Mouse (Mus musculus): ENCODE measurements around the gene Loxl1.
A peak's percentile ranks its signal among the peaks of the same experiment; 100 is the strongest.

Loxl1 gene

GRCm38 (mm10) chr9:58312944-58313359, at the start of gene Loxl1:
TSS of gene Loxl1 (minus strand) at chr9:58313186.
- peak; percentile 93 for DNase-seq (ENCODE audit: inconsistent ontology term)

DNA sequence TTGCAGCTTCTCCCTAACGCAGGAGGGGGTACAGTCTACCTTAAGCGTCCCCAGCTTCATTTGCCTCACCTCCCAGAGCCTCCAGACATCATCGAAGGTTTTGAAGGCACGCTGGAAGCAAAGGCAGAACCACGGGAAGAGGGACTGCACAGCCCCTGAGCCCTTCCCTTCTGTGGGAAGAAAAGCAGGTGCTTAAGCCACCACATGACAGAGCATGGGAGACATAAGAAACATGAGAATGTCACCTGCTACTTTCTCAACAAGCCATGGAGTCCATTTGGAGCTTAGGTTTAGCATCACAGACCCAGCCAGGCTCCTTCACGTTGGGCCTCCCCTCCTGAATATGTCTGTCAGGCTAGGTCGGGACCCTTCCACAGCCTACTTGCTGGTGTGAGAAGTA, 49.0 kb upstream of the Loxl1 start:
- no peak for DNase-seq (ENCODE audit: inconsistent ontology term)

DNA sequence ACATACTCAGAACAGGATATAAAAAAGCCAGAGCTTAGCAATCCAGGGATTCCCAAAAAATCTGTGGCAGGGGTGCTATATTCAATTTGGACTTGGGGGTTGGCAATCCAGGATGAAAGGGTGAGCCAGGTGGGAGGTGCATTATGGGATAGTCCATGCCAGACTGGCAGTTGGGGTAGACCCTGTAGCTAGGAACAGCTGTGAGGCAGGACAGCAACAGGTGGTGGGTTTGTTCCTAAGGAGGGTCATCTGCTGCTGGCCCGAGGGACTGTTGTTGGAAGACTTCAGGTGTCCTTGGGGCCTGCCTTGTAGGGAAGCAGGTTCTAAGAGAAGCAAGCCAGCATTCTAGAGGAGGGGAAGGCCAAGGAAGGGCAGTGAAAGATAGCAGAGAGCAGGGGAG, 48.4 kb upstream of the Loxl1 start:
- DNase-seq (ENCODE audit: inconsistent ontology term), result no peak

DNA sequence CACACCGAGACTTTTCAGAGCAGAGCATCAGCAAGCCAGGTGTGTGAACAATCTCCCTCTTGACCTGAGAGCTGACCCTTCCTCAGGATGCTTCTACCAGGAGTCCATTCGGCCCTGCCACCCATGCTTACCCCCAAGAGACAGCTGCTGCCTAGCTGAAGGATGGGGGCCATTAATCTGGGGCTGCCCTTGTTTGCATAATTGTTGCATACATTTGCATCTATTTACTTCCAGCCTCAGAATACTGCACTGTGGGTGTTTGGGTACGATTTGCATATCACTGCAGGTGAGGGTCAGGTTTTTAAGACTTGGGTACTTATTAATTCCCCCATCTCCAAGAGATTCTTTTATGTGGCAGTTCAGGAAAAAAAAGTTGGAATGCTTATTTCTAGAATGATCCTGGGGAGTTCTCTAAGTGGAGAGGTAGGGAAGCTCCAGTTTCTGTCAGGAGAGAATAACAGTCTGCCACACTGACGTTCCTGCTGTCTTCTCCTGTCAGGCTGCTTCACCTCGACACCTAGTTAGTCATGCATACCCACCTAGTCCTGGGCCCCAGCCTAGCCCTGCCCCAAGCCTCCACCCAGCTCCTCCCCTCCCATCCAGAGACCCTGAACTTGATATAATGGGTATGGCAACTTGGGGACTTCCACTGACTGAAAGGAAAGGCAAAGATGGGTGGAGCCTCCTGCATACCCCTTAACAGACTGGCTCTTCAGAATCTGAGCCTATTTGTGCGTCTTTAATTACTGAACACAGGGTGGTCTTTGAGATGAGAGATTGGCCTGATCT, 42.5 kb upstream of the Loxl1 start:
- no peak for DNase-seq (ENCODE audit: inconsistent ontology term)

GRCm38 (mm10) chr9:58354701-58355100, 41.7 kb upstream of the Loxl1 start:
- peak; percentile 14 for DNase-seq (ENCODE audit: inconsistent ontology term)

GRCm38 (mm10) chr9:58353224-58353623, 40.2 kb upstream of the Loxl1 start:
- DNase-seq (ENCODE audit: inconsistent ontology term), result no peak

DNA sequence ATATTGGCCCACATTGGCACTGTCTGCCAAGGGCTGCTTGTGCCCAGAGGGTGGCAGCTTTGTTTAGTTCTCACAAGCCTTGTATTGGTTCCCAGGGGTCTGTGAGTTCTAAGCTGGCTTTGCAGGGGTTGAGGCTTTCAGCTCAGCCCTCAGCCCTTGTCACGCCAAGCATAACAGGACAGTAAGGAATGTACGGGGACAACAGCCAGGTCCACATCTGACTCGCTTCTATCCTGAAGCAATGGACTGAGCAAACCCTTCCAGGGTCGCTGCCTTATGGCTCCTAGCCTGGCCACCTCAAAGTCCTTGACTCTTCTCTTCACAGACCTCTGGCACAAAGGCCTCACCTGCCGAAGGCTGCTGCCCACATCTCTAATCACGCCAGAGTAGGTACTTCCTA, 34.8 kb upstream of the Loxl1 start:
- DNase-seq (ENCODE audit: inconsistent ontology term), result no peak

DNA sequence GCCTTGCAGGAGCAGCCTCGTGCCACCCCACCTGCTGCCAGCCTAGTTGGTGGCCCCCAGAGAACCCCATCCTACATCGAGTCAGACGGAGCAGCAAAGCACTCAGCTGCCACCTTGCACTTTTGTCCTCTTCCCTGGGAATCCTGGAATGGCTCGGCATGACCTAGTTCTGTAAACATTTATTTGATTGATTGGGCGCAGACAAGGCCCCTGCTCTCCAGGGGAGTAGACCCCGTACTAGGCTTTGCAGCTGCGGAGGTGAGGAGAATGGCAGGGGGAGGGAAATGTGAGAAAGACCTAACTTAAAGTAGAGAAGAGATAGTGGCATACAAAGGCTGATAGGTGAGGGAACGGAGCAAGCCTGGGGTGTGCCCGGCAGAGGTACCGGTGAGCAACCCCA, 33.5 kb upstream of the Loxl1 start:
- DNase-seq (ENCODE audit: inconsistent ontology term), result peak; percentile 20

- DNase-seq (ENCODE audit: inconsistent ontology term), result no peak
These were observed 33.0 kb upstream of the Loxl1 start for GRCm38 (mm10) chr9:58345963-58346362.

DNA sequence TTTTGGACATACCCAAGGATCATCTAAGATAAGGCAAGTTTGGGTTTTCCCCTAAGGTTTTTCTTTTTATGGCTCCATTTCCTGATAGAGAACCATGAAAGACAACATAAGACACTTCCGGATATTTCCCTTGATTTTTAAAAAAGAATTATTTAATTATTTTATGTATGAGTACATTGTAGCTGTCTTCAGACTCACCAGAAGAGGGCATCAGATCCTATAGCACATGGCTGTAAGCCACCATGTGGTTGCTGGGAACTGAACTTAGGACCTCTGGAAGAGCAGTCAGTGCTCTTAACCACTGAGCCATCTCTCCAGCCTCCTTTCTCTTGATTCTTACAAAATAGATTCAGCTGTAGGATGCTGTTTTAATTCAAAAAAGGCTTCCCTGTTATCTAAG, 28.8 kb upstream of the Loxl1 start:
- no peak for DNase-seq (ENCODE audit: inconsistent ontology term)

- no peak for DNase-seq (ENCODE audit: inconsistent ontology term)
These were observed 23.8 kb upstream of the Loxl1 start for GRCm38 (mm10) chr9:58336650-58337281.

GRCm38 (mm10) chr9:58331276-58331675, 18.3 kb upstream of the Loxl1 start:
- peak; percentile 71 for DNase-seq (ENCODE audit: inconsistent ontology term)

GRCm38 (mm10) chr9:58330293-58330692, 17.3 kb upstream of the Loxl1 start:
- DNase-seq (ENCODE audit: inconsistent ontology term), result no peak

GRCm38 (mm10) chr9:58327382-58327781, 14.4 kb upstream of the Loxl1 start:
- no peak for DNase-seq (ENCODE audit: inconsistent ontology term)

DNA sequence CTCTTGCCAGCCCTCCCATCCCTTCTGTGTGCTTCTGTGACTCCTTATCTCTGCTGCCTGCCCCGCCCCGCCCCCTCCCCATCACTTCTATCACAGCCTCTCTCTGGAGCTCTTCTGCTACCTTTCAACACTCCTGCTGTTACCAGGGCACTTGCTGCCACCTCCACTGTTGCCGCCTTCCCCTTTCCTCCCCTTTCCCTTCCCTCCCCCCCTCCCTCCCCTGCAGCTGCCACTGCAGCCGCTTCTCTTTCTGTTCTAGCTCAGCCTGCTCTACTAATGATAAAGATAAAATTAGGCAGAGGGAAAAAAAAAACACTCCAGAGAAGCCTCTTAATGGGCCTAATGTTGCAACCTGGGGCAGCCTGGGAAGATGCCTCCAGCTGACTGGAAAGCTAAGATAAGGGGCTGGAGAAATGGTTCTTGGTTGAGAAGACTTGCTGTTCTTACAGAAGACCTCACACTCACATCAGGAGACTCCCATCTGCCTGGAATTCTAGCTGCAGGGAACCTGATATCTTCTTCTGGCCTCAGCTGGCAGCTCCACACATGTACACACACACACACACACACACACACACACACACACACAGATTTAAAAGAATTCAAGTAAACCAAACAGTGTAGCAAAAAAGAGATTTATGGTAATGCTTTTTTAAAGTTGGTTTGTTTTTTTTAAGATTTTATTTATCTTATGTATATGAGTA, 13.6 kb upstream of the Loxl1 start:
- no peak for DNase-seq (ENCODE audit: inconsistent ontology term)

DNA sequence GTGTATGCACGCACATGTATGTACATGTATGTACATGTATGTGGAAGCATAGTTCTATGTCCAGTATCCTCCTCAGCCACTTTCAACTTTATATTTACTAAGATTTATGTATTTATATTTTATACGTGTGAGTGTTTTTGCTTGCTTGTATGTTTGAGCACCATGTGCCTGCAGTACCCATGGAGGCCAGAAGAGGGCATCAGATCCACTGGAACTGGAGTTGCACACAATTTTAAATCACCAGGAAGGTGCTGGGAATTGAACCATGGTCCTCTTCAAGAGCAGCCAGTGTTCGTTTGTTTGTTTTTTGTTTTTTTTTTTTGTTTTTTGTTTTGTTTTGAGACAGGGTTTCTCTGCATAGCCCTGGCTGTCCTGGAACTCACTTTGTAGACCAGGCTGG, 8.7 kb upstream of the Loxl1 start:
- DNase-seq (ENCODE audit: inconsistent ontology term), result no peak

DNA sequence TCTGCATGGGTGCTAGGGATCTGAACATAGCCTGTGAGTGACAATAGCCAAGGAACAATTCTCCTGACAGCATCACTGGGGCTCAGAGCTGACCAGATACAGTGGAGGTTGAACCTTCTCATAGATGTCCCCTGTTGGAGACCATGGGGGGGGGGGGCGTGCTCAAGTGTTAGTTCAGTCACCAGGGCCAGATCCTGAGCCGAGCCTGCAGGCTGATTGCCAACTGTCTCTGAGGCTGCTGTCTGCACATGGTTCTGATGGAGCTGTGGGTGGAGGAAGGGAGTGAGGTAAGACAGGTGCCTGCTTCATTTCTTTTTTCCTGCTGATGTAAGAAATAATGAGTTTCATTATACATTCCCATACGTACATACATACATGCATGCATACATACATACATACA, 5.3 kb upstream of the Loxl1 start:
- no peak for DNase-seq (ENCODE audit: inconsistent ontology term)

GRCm38 (mm10) chr9:58317381-58317780, 4.4 kb upstream of the Loxl1 start:
- DNase-seq (ENCODE audit: inconsistent ontology term), result no peak

- no peak for DNase-seq (ENCODE audit: inconsistent ontology term)
These were observed 3.8 kb upstream of the Loxl1 start for GRCm38 (mm10) chr9:58316784-58317183.

- DNase-seq (ENCODE audit: inconsistent ontology term), result no peak
These were observed 2.9 kb upstream of the Loxl1 start for GRCm38 (mm10) chr9:58315850-58316249.

GRCm38 (mm10) chr9:58314682-58315360, 1.8 kb upstream of the Loxl1 start:
- peak; percentile 85 for DNase-seq (ENCODE audit: inconsistent ontology term)

All from Muller cell, postnatal 12 days (primary cell).